Mouse (Mus musculus) liver, adult (tissue): ENCODE results near the gene Mast1.

Experiments
- GATA4 ChIP-seq: IDR thresholded peaks from 2 replicates; pipeline ENCODE4 v1.6.1; 2014; ENCODE audit warnings: mild to moderate bottlenecking, low read length; ENCODE audit not compliant: insufficient replicate concordance

The Mast1 gene

DNA sequence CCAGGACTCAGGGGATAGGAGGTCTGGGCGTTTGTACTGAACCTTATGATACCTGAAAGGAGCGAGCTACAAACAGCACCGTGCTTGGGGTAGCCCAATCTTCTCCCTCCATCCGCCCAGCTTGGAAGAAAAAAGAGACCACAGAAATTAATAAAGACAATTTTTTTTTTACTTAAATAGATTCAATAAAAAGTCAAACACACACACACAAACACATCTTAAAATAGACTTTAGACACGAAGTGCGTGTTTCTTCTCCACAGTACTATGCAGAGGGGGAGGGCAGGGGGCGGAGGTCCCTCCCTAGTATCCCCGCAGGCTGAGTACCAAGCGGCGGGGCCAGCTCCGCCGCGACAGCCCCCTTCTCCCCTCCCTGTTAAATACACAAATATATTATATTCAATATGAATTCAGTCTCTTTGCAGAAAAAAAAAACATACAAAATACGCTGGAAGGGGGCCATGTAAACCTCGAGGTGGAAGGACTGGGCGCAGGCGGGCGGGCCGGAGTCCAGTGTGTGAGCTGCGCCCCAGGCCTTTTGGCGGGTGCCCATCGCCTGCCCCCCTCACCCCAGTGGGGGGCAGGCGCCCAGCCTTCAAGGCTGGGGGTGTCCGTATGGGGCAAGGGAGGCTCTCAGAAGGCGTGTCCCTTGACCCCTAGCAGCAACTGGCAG, 39.7 kb upstream of the Mast1 start:
- TF ChIP-seq GATA4: no peak

DNA sequence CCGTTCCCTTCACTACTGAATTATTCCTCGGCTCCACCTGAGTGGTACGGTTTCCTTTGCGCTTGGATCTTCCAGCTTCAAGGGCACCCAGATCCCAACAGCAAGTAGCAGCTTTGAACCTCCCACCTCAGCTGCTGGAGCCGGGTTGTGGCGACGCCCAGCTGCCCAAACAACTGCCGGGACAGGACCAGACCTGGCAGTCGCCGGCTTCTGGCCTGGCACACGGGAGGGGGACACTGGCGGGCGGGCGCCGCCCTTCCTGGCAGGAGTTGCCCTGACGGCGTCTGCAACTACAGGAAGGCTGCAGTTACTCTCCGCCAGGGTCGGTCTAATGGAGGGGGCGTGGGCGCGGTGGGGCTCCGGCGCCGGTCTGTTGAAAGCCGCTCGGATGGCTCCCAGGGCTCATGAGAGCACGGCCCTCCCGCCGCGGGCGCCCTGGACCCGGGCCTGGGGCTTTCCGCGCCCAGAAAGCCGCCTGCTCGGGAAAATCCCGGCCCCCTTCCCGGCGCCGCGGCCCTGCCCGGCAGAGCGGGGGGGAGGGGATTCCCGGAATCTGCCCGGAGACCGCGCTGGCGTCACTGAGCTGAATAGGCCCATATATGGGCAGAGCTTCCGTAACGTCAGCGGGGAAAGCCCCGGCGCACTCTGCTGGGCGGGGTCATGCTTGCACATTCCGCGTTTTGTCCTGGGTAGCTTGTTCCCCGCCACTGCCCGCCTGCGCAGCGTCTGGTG, 39.0 kb upstream of the Mast1 start:
- no peak for TF ChIP-seq GATA4

DNA sequence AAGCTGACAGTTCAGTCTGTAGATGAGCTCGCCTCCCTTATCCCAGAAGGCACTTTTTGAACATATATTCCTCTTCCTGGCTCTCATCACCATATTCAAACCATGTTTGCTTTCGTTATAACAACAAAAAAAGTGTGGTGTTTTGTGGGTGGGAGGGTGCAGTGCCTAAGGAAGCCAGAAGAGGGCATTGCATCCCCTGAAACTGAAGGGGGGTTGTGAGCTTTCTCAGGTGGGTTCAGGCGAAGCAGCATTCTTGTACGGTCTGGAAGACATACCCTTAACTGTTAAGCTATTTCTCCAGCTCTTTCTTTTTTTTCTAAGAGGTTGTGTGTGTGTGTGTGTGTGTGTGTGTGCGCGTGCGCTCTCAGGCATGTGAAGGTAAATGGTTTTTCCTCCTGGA, 38.3 kb upstream of the Mast1 start:
- no peak for TF ChIP-seq GATA4

DNA sequence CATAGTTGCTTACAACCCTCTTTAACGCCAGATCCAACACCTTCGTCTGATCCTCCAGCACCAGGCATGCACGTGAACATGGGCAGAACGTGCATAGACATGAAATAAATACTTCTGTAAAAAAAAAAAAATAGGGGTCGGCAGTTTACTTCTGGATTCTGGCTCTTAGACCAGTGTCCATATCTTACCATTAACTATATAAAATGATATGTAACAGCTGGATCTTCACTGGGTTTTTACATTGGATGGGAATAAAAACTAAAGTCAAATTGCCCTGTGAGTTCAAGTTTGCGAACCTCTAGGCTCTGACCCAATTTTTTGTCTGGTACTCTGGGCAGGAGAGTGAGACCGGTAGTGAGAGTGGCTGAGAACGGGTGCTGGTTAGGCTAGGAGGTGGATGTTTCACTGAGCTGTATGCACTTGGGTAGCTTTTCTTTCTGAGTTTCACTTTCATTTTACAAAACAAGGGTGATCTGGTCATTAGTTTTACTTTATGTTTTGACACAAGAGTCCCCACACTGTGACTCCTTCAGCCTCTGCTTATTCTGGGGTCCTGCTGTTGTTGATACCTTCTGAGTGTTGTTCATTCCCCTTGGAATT, 37.5 kb upstream of the Mast1 start:
- no peak for TF ChIP-seq GATA4

- no peak for TF ChIP-seq GATA4
Measured at GRCm38 (mm10) chr8:84973803-84974542, 36.8 kb upstream of the Mast1 start.

DNA sequence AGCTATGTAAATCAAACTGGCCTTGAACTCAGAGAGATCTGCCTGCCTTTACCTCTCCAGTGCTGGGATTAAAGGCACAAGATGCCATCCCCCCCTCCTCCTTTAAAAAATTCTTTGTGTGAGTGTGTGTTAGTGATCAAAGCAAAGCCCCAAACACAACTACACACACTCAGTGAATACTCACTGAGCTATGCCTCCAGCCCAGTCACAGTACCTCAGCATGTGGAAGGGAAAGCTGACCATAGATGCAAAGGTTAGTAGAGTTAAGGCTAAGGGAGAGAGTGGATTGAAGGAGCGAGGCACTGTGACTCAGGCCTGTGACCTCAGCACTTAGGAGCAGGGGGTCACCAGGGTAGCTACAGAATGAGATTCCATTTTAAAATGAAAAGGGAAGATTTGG, 35.9 kb upstream of the Mast1 start:
- no peak for TF ChIP-seq GATA4

DNA sequence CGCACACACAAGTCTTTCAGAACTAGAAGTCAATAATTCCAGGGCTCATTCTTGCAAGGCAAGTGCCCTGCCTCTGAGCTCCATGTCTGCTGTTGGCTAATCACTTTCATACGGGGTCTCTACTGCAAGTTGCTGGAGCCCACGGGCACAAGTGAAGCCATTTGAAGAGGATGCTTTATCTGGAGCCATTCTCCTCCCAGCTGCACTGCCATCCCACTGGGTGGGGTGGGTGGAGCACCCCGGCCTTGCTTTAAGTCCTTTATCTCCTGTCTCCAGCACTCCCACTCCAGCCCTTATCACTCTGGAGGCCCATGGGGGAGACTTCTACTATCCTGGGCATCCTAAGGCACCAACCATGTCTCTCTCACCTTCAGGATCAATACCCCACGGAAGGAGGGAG, 33.8 kb upstream of the Mast1 start:
- TF ChIP-seq GATA4: no peak

- TF ChIP-seq GATA4: no peak
Measured at GRCm38 (mm10) chr8:84970135-84970790, 33.1 kb upstream of the Mast1 start.

DNA sequence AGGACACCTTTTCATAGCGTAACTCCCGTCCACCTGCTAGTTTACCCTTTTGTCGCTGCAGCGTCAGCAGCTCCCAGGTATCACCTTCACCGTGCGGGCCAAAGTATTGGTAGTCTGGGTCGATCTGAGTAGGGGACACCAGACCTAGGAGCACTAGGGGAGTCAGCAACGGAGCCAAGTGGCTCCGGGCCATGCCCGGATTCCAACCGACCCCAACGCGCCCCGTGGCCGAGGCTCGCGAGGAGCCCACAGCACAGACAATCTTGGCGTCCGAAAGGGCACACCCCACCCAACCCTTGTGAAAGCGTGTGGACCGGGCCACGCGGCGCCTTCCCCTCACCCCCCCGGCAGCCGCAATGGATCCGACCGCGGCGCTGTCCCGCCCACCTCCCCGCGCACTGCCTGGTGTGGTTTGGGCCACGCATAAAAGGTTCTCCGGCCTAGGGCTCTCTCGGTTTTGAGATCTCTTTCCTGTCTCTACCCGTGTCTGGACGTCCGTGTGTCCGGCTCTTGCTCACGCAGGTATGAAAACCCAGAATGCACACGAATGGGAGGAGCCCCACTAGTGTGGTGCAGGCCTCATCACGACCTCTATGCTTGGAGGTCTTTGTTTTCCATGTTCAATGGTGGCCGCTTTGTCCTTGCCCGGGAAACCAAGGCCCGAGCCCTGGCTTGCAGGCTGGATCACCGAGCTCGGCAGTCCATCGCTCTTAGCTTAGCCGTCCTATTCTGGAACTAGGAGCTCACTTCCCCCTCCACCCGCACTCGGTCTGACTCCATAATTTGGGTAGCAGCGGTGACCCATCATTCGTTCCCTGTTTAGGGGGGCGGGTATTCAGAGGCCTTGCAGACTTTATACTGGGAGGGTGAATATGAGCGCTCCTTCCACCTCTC, 32.3 kb upstream of the Mast1 start, which contains the start of the genes Gm49661, Prdx2 and Rnaseh2a:
TSS of gene Gm49661 (minus strand) at position 193 of the 894 bp plus-strand sequence.
TSS of gene Prdx2 (plus strand) at position 347 of the 894 bp plus-strand sequence.
TSS of gene Rnaseh2a (minus strand) at position 527 of the 894 bp plus-strand sequence.
- no peak for TF ChIP-seq GATA4

DNA sequence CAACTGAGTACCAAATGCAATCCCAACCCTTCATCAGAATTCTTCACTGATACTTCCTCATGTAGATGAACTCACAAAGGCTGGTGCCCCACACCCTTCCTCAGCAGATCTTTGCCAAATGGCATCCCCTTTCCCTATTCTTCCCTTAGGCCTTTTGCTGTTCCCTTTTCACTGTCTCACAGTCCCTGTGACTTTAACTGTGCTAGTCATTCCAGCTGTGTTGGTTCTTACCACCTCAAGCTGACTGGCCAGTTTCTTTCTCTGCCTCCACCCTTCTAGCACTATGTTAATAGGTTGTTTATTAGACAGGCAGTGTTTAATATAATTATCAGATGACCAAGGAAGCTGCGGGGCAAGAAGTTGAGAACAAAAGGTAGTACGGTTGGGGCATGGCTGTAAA, 31.5 kb upstream of the Mast1 start:
- no peak for TF ChIP-seq GATA4

GRCm38 (mm10) chr8:84967532-84968304, 30.6 kb upstream of the Mast1 start:
- TF ChIP-seq GATA4: no peak

DNA sequence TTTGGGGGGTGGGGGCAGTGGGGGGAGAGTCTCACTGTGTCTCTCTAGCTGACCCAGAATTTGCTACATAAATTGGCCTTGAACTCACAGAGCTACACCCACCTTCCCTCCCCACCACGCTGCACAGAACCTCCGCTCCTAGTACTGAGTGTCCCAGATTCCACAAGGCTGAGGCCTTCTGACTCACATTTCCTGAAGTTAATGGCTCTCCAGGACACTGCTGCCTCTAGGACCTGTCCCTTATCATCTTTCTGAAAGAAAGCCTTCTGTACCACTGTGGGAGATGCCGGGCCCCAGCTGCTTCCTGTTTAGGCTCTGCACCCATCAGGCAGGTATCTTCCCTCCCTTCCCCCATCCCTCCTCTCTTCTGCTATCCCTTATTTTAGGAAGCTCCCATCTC, 29.4 kb upstream of the Mast1 start:
- no peak; the same call in 1 of the 2 replicates for TF ChIP-seq GATA4

- peak; percentile 28; the same call in 1 of the 2 replicates for TF ChIP-seq GATA4
Measured at GRCm38 (mm10) chr8:84965731-84966291, 28.7 kb upstream of the Mast1 start.
